Mouse (Mus musculus) cortical plate, adult 2 months (tissue): ENCODE data around the gene Coq9.

Experiments used
- CTCF ChIP-seq: fragments of 200-500 bp; IDR thresholded peaks from 2 replicates; pipeline ENCODE4 v1.5.1; 2011; ENCODE audit warnings: mild to moderate bottlenecking, control low read depth, low read length; ENCODE audit not compliant: insufficient read depth; ENCODE audit errors: extremely low read depth
- POLR2A ChIP-seq: fragments of 200-500 bp; IDR thresholded peaks from 2 replicates; pipeline ENCODE4 v1.6.1; 2011; ENCODE audit warnings: mild to moderate bottlenecking, low read length, control low read depth; ENCODE audit not compliant: insufficient read depth; ENCODE audit errors: extremely low read depth

- 0 out of 2 replicates have a peak, but pooled peaks have one; percentile 14 for TF ChIP-seq CTCF
- TF ChIP-seq POLR2A = no peak
These were observed 43.3 kb upstream of the Coq9 start for GRCm38 (mm10) chr8:94794782-94795181.
